Mouse (Mus musculus): Measurements from ENCODE around the gene Hoxb5.

Hoxb5 gene

GRCm38 (mm10) chr11:96288455-96289221, 14.5 kb upstream of the Hoxb5 start:
- no peak for DNase-seq (ENCODE audit: inconsistent ontology term)

DNA sequence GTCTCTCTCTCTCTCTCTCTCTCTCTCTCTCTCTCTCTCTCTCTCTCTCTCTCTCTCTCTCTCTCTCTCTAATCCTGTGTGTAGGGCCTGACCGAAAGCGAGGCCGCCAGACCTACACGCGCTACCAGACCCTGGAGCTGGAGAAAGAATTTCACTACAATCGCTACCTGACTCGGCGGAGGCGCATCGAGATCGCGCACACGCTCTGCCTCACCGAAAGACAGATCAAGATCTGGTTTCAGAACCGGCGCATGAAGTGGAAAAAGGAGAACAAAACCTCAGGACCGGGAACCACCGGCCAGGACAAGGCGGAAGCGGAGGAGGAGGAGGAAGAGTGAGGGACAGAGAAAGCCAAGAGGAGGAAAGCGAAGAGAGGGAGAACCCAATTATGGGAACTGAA, 13.8 kb upstream of the Hoxb5 start:
- DNase-seq (ENCODE audit: inconsistent ontology term), result no peak

DNA sequence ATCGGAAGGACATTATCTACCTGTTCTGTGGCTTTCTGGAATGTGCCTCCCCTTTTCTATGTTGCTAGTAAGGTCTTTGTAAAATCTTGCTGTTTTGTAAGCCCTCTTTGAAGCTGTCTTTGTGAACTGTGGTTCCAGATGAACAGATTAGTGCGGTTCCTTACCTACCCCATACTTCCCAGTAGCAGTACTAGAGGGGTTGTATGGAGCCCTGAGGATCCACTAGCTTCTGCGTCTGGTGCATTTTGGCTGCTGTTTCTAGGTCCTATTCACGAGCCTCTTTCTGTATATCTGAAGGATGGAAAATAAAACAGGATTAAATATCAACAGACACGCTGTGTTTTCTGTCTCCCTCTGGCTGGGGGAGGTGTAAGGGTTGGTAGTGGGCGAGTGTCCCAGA, 13.3 kb upstream of the Hoxb5 start:
- DNase-seq (ENCODE audit: inconsistent ontology term), result no peak

DNA sequence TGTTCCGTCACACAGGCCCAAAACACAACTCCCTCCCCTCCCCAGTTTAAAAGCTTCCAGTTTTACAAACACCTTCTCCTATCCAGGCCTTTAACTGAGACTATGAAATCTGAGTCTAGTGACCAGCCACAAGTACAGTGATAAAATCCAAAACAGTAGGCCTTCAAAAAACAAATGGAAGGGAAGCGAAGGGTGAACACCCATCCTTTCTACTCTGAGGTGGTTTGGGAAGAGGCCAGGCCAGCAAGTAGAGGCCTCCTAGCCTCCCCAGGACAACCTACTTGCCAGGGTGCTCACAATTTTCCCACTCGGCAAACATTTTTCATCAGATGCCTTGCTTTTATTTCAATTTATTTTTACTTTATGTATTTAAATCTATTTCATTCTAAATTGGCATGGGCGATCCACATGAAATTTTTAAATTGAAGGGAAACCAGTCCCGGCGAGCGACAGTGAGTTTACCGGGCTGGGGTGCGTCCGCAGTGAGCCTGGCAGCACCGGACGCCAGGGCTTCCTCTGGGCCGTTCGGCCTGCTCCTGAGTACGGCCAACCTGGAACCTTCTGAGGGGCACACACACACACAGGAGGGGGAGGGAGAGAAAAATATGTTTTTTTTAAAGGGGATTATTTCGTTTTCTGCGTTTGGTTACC, 12.3 kb upstream of the Hoxb5 start:
- no peak for DNase-seq (ENCODE audit: inconsistent ontology term)

DNA sequence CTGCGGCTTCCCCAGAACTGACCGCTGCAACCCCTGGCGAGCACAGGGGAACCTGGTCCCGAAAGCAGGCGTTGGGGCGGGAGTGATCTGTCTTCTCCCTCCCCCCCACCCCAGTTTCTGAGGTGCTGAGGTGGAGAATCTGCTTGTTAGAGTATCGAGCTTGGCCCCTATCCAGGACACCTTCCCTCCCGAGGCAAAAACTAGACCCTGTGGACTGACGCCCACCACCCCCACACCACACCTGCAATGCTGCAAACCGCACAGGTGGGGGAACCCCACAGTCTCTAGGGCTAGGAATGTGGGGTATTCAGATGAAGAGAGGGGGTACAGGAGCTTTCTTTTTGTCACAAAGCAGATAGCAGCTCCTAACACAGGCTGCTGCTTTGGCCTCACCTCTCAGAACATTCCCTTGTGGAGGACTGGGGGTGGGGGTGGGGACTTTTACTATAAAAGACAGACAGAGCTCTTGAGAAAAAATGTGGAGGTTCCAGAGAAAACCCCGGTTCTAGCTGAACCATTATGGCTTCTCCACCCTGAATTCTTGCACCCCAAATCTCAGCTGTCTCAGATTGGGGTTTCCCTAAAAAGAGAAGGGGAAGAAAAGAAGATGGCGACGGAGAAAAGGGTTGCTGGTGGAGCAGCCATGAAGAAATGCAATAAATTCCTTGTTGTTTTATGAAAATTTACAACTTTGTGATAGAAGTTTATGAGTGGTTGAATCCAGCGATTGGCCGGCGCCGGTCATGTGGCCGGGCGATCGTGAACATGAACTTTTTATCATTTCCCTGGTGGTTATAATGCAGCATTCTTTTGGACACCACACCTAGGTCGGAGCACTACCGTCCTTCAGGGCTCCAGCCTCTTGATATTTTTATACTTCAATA, 11.2 kb upstream of the Hoxb5 start, which contains the start of gene Hoxb6:
Gene Hoxb6, plus strand, starts transcription at position 796 of the 884 bp plus-strand sequence.
- DNase-seq (ENCODE audit: inconsistent ontology term), result no peak

GRCm38 (mm10) chr11:96292565-96293301, 10.4 kb upstream of the Hoxb5 start:
- no peak for DNase-seq (ENCODE audit: inconsistent ontology term)

DNA sequence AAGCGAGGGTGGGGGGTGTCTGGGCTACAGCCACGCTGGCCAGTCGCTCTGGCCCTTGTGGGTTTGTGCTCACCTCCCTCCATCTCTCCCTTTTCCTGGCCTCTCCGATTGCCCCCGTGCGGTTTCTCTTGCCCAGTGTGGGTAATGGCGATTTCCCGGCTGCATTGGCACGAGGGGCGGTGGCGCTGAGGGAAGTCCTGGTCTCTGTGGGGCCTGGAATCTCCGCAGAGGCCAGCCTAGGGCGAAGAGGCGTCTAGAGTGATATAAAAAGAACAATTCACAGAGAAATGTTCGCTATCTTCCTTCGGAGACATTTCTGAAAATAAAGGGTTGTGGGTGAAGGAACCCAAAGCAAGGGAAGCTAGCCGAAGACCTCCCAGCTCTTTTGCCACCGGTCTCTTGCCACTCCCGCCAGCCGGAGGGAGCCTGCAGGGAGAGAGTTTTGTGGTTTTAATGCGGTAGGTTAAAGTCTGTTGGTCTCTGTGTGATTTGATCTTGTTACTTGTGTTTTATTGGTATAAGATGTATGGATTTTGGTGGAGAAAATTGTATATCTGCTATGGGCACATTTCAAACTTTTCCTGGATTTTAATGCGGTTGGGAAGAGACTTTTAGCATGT, 9.7 kb upstream of the Hoxb5 start:
- no peak for DNase-seq (ENCODE audit: inconsistent ontology term)

DNA sequence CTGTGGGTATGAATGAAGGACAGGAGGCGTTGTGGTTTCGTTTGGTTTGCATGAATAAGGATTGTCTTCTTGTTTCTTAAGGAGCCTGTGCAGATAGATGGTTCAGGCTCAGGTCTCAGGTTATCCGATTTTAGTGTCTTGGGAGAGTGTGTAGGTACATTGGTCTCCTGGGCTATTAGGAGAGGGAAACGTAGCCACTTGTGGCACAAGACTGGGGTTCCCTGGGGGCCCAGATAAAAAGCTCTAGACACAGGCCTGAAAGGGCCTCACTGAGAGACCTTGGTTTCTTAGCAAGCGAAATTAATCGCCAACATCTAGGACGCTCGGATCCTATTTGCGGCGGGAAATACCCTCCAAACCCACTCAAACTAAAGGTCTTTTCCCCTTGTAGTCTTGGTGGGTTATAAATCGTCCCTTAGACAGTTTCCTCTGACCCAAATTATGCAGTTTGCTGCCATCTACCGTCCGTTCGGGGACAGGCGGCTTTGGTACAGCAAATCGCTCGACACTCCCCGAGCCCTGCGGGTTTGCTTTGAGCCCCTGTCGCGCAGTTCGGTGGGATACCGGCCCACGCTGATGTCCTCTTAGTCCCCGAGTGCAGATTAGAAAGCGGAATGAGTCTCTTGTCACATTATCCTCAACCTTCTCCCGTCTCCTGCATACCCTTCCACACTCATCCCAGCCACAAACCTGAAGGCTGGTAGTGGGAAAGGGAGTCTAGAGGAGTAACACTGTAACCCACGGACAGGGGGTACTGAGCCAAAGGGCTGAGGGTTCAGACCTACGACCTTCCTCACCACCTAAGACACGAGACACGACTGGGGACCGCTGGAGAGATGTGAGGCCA, 8.7 kb upstream of the Hoxb5 start:
- DNase-seq (ENCODE audit: inconsistent ontology term), result peak; percentile 34

GRCm38 (mm10) chr11:96295092-96295835, 7.9 kb upstream of the Hoxb5 start:
- no peak for DNase-seq (ENCODE audit: inconsistent ontology term)

GRCm38 (mm10) chr11:96296997-96297396, 6.1 kb upstream of the Hoxb5 start:
- DNase-seq (ENCODE audit: inconsistent ontology term), result no peak

GRCm38 (mm10) chr11:96297428-96297827, 5.7 kb upstream of the Hoxb5 start:
- no peak for DNase-seq (ENCODE audit: inconsistent ontology term)

DNA sequence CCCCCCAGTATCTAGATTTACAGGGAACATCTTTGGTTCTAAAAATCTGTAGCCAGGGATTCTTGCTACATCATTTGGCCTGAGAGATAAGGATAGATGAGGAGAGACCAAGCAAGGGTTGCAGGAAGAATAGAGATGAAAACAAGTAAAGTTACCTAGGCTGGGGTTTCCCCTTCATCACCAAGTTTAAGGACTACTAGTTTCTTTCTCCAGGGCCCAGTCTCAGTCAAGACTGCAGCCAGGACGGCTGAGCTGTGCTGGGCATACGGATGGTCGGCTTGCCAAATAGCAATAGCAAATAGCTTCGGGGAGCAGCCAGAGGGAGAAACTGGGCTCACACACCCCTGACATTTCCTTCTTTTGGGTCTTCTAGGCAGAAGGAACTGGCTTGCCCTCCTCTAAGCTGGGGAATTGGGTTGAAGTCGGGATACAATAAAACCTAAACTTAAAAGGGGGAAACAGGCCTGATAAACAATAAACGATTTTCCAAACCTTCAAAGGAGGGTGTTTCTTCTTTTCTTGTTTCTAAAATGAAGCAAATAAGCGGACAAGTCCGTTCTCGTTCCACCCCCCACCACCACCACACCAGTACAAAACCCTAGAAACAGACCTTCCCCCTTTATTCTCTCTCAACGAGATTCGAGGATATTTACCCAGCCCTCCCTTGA, 5.0 kb upstream of the Hoxb5 start:
- no peak for DNase-seq (ENCODE audit: inconsistent ontology term)

DNA sequence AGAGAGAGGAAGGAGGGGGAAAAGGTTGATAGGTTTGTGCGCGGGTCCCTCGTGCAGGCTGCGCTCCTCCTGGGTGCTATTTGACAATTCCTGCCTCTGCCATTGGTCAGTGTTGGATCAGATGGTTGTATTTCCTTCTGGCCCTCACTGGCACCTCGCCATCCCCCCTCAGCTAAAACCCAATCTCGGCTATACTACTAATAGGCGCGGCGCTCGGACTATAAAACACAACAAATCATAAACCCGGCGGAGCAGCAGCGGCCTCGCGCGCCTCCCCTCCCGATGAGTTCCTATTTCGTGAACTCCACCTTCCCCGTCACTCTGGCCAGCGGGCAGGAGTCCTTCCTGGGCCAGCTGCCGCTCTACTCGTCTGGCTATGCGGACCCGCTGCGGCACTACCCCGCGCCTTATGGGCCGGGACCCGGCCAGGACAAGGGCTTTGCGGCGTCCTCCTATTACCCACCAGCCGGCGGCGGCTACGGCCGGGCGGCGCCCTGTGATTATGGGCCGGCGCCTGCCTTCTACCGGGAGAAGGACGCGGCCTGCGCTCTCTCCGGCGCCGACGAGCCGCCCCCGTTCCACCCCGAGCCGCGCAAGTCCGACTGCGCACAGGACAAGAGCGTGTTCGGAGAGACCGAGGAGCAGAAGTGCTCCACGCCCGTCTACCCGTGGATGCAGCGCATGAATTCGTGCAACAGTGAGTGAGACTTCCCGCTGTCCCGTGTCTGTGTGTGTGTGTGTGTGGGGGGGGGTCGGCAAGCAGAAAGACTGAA, 4.1 kb upstream of the Hoxb5 start:
- no peak for DNase-seq (ENCODE audit: inconsistent ontology term)

GRCm38 (mm10) chr11:96299781-96300180, 3.4 kb upstream of the Hoxb5 start:
- DNase-seq (ENCODE audit: inconsistent ontology term), result no peak

GRCm38 (mm10) chr11:96300354-96301063, 2.6 kb upstream of the Hoxb5 start:
- DNase-seq (ENCODE audit: inconsistent ontology term), result no peak

DNA sequence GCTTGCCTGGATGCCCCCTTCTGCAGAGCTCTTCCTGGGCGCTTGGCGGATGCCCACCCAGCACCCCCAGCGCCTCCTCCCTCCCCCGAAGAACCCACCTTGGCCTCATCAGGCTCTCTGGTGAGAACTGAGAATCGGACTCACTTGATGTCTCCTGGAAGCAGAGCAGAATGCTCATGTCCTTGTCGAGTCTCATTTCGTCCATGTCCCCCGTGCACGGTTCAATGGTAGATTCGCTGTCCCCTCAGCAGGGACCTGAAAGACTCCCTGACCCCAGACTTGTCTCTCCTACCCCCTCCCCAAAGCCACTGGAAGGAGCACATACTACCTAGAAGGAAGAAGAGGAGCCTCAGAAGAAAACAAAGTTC, 2.1 kb upstream of the Hoxb5 start:
- no peak for DNase-seq (ENCODE audit: inconsistent ontology term)

DNA sequence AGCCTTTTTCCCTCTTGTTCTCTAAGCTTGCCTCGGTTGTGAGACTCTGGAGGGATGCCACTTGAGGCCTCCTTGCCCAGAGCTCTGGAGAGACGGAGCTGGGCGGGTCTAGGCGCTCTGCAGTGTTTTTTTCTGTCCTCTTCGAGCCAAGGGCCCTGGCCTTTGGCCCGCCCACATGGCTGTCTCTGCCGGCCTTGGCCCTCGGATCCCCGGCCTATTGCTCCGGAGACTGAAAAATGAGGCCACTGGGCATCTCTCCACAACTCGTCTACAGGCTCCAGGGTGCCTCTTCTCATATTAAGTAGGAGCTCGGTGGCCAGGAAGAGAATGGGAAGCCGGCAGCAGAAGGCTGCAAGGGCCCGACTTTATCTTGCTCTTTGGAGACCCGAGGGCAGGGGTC, 1.3 kb upstream of the Hoxb5 start:
- DNase-seq (ENCODE audit: inconsistent ontology term), result no peak
